ENCODE assay signal across 8 mouse cellular contexts in genomic region chr14:29721131-29721487, GRCm38 (mm10). TPM values are rescaled to one million over a fixed set of nuclear protein-coding genes. Genes with fewer than 3 reads are reported as not detected.
DNase-seq lines count a peak whose midpoint lies in the region; ATAC-seq lines count a peak whose summit lies in the region.
"Had no signal": no experiment of that assay in that cellular context is flagged by ENCODE, and none has a peak within 500 bp of the region (broad histone marks: within the 10 kb centered on the region; RNA-seq: fewer than 3 reads in every experiment).

No protein-coding gene starts in this region.

- whole genome bisulfite sequencing in lung, embryonic 15.5 days: 2% methylated on average over 11 of the region's 11 CpGs
- WGBS in forebrain, embryonic 13.5 days: under 1% methylated on average over 10 of the region's 11 CpGs
- 0% methylated on average over 11 of the region's 11 CpGs for WGBS in limb, embryonic 13.5 days
- 1% methylated on average over 11 of the region's 11 CpGs for WGBS in stomach, embryonic 15.5 days

- H3K27me3 ChIP-seq in lung, embryonic 15.5 days: peaks cover 87% of the 10 kb centered on the region
- H3K27me3 ChIP-seq in forebrain, embryonic 13.5 days: peaks cover 55% of the 10 kb centered on the region
- peaks cover 85% of the 10 kb centered on the region for H3K27me3 ChIP-seq in limb, embryonic 13.5 days
- H3K27me3 ChIP-seq in stomach, embryonic 15.5 days (replicated peaks): peaks cover 59% of the 10 kb centered on the region

- peaks cover 16% of the 10 kb centered on the region for H3K4me1 ChIP-seq in lung, embryonic 15.5 days
- peaks cover 34% of the 10 kb centered on the region for H3K4me1 ChIP-seq in forebrain, embryonic 13.5 days
- H3K4me1 ChIP-seq in limb, embryonic 13.5 days: peaks cover 33% of the 10 kb centered on the region
- peaks cover 12% of the 10 kb centered on the region; the same call in 1 of the 2 replicates for H3K4me1 ChIP-seq in stomach, embryonic 15.5 days

- no peak overlapping the region for H3K27ac ChIP-seq in lung, embryonic 15.5 days
- H3K27ac ChIP-seq in forebrain, embryonic 13.5 days: 0 out of 2 replicates have a peak overlapping the region, but pooled peaks have one; percentile 7
- no peak overlapping the region for H3K27ac ChIP-seq in limb, embryonic 13.5 days
- no peak overlapping the region for H3K27ac ChIP-seq in stomach, embryonic 15.5 days

- no peaks in the 10 kb centered on the region for H3K36me3 ChIP-seq in lung, embryonic 15.5 days
- no peaks in the 10 kb centered on the region for H3K36me3 ChIP-seq in forebrain, embryonic 13.5 days (ENCODE audit: poor library complexity, severe bottlenecking)
- no peaks in the 10 kb centered on the region for H3K36me3 ChIP-seq in limb, embryonic 13.5 days
- no peaks in the 10 kb centered on the region for H3K36me3 ChIP-seq in stomach, embryonic 15.5 days

- H3K9me3 ChIP-seq in lung, embryonic 15.5 days: no peaks in the 10 kb centered on the region
- no peaks in the 10 kb centered on the region for H3K9me3 ChIP-seq in forebrain, embryonic 13.5 days (replicated peaks)
- no peaks in the 10 kb centered on the region for H3K9me3 ChIP-seq in limb, embryonic 13.5 days
- H3K9me3 ChIP-seq in stomach, embryonic 15.5 days: no peaks in the 10 kb centered on the region

- H3K4me3 ChIP-seq in lung, embryonic 15.5 days: peak overlapping the region; percentile 58
- H3K4me3 ChIP-seq in forebrain, embryonic 13.5 days: peak overlapping the region; percentile 71
- H3K4me3 ChIP-seq in limb, embryonic 13.5 days: peak overlapping the region; percentile 68
- peak overlapping the region; percentile 60 for H3K4me3 ChIP-seq in stomach, embryonic 15.5 days (replicated peaks)

- peak overlapping the region; percentile 100 for H3K4me2 ChIP-seq in lung, embryonic 15.5 days
- H3K4me2 ChIP-seq in forebrain, embryonic 13.5 days: peak overlapping the region; percentile 98
- H3K4me2 ChIP-seq in limb, embryonic 13.5 days (replicated peaks): peak overlapping the region; percentile 99
- peak overlapping the region; percentile 100 for H3K4me2 ChIP-seq in stomach, embryonic 15.5 days

- peak; percentile 2; the same call in 1 of the 2 replicates for ATAC-seq in lung, embryonic 15.5 days (ENCODE audit: borderline replicate concordance, extremely low read depth, low FRiP score, low TSS enrichment)
- ATAC-seq in forebrain, embryonic 13.5 days: no peak; the same call in 1 of the 2 replicates
- ATAC-seq in limb, embryonic 13.5 days (ENCODE audit: low FRiP score, low read depth): no peak
- ATAC-seq in stomach, embryonic 15.5 days (ENCODE audit: insufficient read depth, low FRiP score, low read depth): no peak

- DNase-seq in lung, postnatal 4 days: no peak
- no peak for DNase-seq in frontal cortex, postnatal 10 days (ENCODE audit: low spot score in 2 of 2)
- DNase-seq in right cerebral cortex, postnatal 4 days: no peak
- DNase-seq: lung, adult 2 months had no signal

- 0 out of 2 replicates have a peak overlapping the region, but pooled peaks have one; percentile 27 for H3K9ac ChIP-seq in lung, embryonic 15.5 days
- H3K9ac ChIP-seq in forebrain, embryonic 13.5 days: peak overlapping the region; percentile 74
- peak overlapping the region; percentile 74 for H3K9ac ChIP-seq in limb, embryonic 13.5 days
- H3K9ac ChIP-seq in stomach, embryonic 15.5 days: no peak overlapping the region

RNA-seq across cellular contexts. Expression of gene Cacna2d3, which starts 0.6 kb away (rescaled TPM):
- polyA plus RNA-seq in lung, embryonic 15.5 days (2015; fragmentation: Nextera tagmentation; extraction: Ambion mirVana): 0.57 and 0.62 TPM in 2 replicates
- 12.3 and 16.6 TPM in 2 replicates for polyA plus RNA-seq in forebrain, embryonic 13.5 days (2015; fragmentation: Nextera tagmentation; extraction: Ambion mirVana)
- polyA plus RNA-seq in limb, embryonic 13.5 days (2015; fragmentation: Nextera tagmentation; extraction: Ambion mirVana): 5.3 and 6.0 TPM in 2 replicates
- 1.6 and 2.1 TPM in 2 replicates for polyA plus RNA-seq in stomach, embryonic 15.5 days (2015; fragmentation: Nextera tagmentation; extraction: Ambion mirVana)
